In the genomic region with DNA sequence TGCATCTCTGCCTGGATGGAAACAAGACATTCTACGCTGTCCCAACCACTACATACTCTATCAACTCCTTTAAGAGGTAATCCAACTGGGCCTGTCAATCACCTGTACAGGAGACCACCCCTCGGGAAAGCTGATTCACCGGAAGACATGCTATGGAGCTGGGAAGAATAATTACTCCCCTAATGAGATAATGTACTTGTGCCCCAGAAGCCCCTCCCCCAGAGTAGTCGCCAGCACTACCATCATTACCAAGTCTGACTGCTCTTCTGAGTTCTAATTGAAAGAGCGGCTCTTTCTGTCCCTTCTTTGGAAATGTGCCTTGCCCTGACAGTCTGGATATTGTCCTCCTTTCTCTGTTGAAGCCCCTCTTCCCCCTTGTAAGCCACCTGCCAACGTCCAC, we compare ENCODE assay signal across 18 mouse cellular contexts.
DNase-seq lines count a peak whose midpoint lies in the region; ATAC-seq lines count a peak whose summit lies in the region.
"Had no signal": no experiment of that assay in that cellular context is flagged by ENCODE, and none has a peak within 500 bp of the region (broad histone marks: within the 10 kb centered on the region; RNA-seq: fewer than 3 reads in every experiment).

No protein-coding gene starts in this region.

- no peak for DNase-seq in hindbrain, embryonic 11.5 days (ENCODE audit: low spot score)
- DNase-seq in retina, postnatal 1 day: peak; percentile 48
- no peak for DNase-seq in retina, embryonic 14.5 days (ENCODE audit: low spot score)
- DNase-seq in right cerebral cortex, adult 18-20 months: no peak
- DNase-seq: adrenal gland, postnatal 14 days; cerebellum, adult 2 months; cerebellum, postnatal 10 days; gastrocnemius, postnatal 14 days; heart, adult 2 months; heart, postnatal 14 days had no signal

- peaks cover 57% of the 10 kb centered on the region for H3K4me1 ChIP-seq in forebrain, embryonic 12.5 days
- peaks cover 42% of the 10 kb centered on the region for H3K4me1 ChIP-seq in forebrain, embryonic 16.5 days (replicated peaks; ENCODE audit: control insufficient read depth, insufficient read depth, low read length)
- H3K4me1 ChIP-seq in hindbrain, embryonic 13.5 days (replicated peaks): peaks cover 58% of the 10 kb centered on the region
- H3K4me1 ChIP-seq in hindbrain, embryonic 11.5 days (replicated peaks; ENCODE audit: control insufficient read depth, insufficient read depth, low read length): no peaks in the 10 kb centered on the region

- H3K9me3 ChIP-seq in forebrain, embryonic 12.5 days: peaks cover 4% of the 10 kb centered on the region; the same call in 1 of the 2 replicates
- H3K9me3 ChIP-seq in forebrain, embryonic 16.5 days (ENCODE audit: control insufficient read depth, low read length): no peaks in the 10 kb centered on the region
- no peaks in the 10 kb centered on the region for H3K9me3 ChIP-seq in hindbrain, embryonic 13.5 days
- H3K9me3 ChIP-seq in hindbrain, embryonic 11.5 days (ENCODE audit: control insufficient read depth, low read length): no peaks in the 10 kb centered on the region
- H3K9me3 ChIP-seq: embryonic facial prominence, embryonic 10.5 days; heart, embryonic 15.5 days had no signal

- no peak overlapping the region for H3K4me3 ChIP-seq in forebrain, embryonic 12.5 days (replicated peaks)
- H3K4me3 ChIP-seq in forebrain, embryonic 16.5 days (replicated peaks; ENCODE audit: low read length): no peak overlapping the region
- H3K4me3 ChIP-seq in hindbrain, embryonic 13.5 days: no peak overlapping the region
- no peak overlapping the region for H3K4me3 ChIP-seq in hindbrain, embryonic 11.5 days (ENCODE audit: low read depth, low read length)
- H3K4me3 ChIP-seq: embryonic facial prominence, embryonic 10.5 days; heart, adult 2 months; heart, embryonic 15.5 days had no signal

- no peaks in the 10 kb centered on the region for H3K27me3 ChIP-seq in forebrain, embryonic 12.5 days
- H3K27me3 ChIP-seq in forebrain, embryonic 16.5 days (replicated peaks; ENCODE audit: control insufficient read depth, insufficient read depth, low read length): no peaks in the 10 kb centered on the region
- H3K27me3 ChIP-seq in hindbrain, embryonic 13.5 days: no peaks in the 10 kb centered on the region
- no peaks in the 10 kb centered on the region for H3K27me3 ChIP-seq in hindbrain, embryonic 11.5 days (ENCODE audit: control insufficient read depth, insufficient read depth, low read length)
- H3K27me3 ChIP-seq: heart, embryonic 15.5 days; Patski had no signal

- 0 out of 2 replicates have a peak, but pooled peaks have one; percentile 51 for ATAC-seq in forebrain, embryonic 12.5 days (ENCODE audit: low FRiP score)
- no peak for ATAC-seq in forebrain, embryonic 16.5 days
- ATAC-seq in hindbrain, embryonic 13.5 days (ENCODE audit: low FRiP score): no peak
- ATAC-seq in hindbrain, embryonic 11.5 days (ENCODE audit: low FRiP score): no peak
- ATAC-seq: intestine, postnatal 0 days; Patski had no signal

- WGBS in forebrain, embryonic 12.5 days: 39% methylated on average over 6 of the region's 6 CpGs
- WGBS in forebrain, embryonic 16.5 days: 23% methylated on average over 6 of the region's 6 CpGs
- 54% methylated on average over 6 of the region's 6 CpGs for WGBS in hindbrain, embryonic 13.5 days
- 69% methylated on average over 6 of the region's 6 CpGs for WGBS in hindbrain, embryonic 11.5 days

- no peak overlapping the region for H3K4me2 ChIP-seq in forebrain, embryonic 12.5 days
- H3K4me2 ChIP-seq in forebrain, embryonic 16.5 days (ENCODE audit: low read length): no peak overlapping the region
- no peak overlapping the region for H3K4me2 ChIP-seq in hindbrain, embryonic 13.5 days
- H3K4me2 ChIP-seq in hindbrain, embryonic 11.5 days (replicated peaks; ENCODE audit: low read depth, low read length): no peak overlapping the region
- H3K4me2 ChIP-seq: heart, embryonic 11.5 days; heart, embryonic 15.5 days had no signal

- H3K36me3 ChIP-seq in forebrain, embryonic 12.5 days (replicated peaks): peaks cover 30% of the 10 kb centered on the region
- H3K36me3 ChIP-seq in forebrain, embryonic 16.5 days (ENCODE audit: control insufficient read depth, insufficient read depth): no peaks in the 10 kb centered on the region
- H3K36me3 ChIP-seq in hindbrain, embryonic 13.5 days: peaks cover 17% of the 10 kb centered on the region
- no peaks in the 10 kb centered on the region for H3K36me3 ChIP-seq in hindbrain, embryonic 11.5 days (ENCODE audit: control insufficient read depth, insufficient read depth, low read length)

- 0 out of 2 replicates have a peak overlapping the region, but pooled peaks have one; percentile 59 for H3K27ac ChIP-seq in forebrain, embryonic 12.5 days
- no peak overlapping the region for H3K27ac ChIP-seq in forebrain, embryonic 16.5 days (ENCODE audit: low read length)
- peak overlapping the region; percentile 8; the same call in 1 of the 2 replicates for H3K27ac ChIP-seq in hindbrain, embryonic 13.5 days
- H3K27ac ChIP-seq in hindbrain, embryonic 11.5 days (ENCODE audit: low read depth, low read length): no peak overlapping the region
- H3K27ac ChIP-seq: embryonic facial prominence, embryonic 10.5 days; heart, adult 2 months; heart, embryonic 15.5 days had no signal

- H3K9ac ChIP-seq in forebrain, embryonic 12.5 days: no peak overlapping the region
- no peak overlapping the region for H3K9ac ChIP-seq in forebrain, embryonic 16.5 days (replicated peaks; ENCODE audit: low read depth, low read length)
- no peak overlapping the region for H3K9ac ChIP-seq in hindbrain, embryonic 13.5 days
- H3K9ac ChIP-seq in hindbrain, embryonic 11.5 days (ENCODE audit: low read depth, low read length): no peak overlapping the region
- H3K9ac ChIP-seq: heart, embryonic 15.5 days had no signal

Comparison
In these comparisons a context has a peak if more than half of its experiments do, and no peak if none do; other contexts are left out.
1. H3K27ac ChIP-seq: peak in forebrain, embryonic 12.5 days (single experiment) and hindbrain, embryonic 13.5 days (single experiment); none in forebrain, embryonic 16.5 days (single experiment) and hindbrain, embryonic 11.5 days (single experiment).